Mouse (Mus musculus): ENCODE measurements at regions not wholly inside any gene's neighbourhood (a gene's known extent, or its start where the extent isn't known, plus 50 kb on each side); places are given as distances from the start of the nearest gene placed in this dataset.

DNA sequence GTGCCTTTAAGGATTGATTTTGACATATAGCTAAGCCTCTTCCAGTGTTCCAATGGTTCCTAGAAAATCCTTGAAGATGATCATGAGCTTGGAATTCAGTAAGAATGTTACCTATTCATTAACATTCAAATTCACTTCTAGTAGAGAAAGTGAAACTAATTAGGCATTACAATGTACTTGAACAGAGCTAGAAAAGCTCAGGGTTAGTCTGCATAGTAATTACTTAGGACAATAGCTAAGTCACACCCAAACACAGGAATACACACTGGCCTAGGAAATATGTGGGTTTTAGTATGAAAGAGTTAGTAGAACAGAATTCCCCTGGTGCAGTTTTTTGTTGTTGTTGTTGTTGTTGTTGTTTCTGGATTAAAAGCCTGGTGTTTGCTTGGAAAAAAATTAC is 63.4 kb upstream of the Lipo1 start:
- TF ChIP-seq ZC3H11A (IDR thresholded peaks at IDR 0.05; ENCODE audit: low read depth, low read length), result no peak
- TF ChIP-seq TCF12 (IDR thresholded peaks at IDR 0.05; ENCODE audit: low read depth, low read length), result no peak
- TF ChIP-seq POLR2A (IDR thresholded peaks at IDR 0.05; ENCODE audit: low read depth, low read length), result no peak
- TF ChIP-seq ELF1 (IDR thresholded peaks at IDR 0.05; ENCODE audit: low read depth, low read length), result no peak
- TF ChIP-seq CTCF (conservative IDR thresholded peaks at IDR 0.05 in 1 of 2, IDR thresholded peaks at IDR 0.05 in 1 of 2; ENCODE audit: low read depth in 2 of 2, low read length in 2 of 2), result no peak
- TF ChIP-seq SMC3 (IDR thresholded peaks at IDR 0.05; ENCODE audit: low read depth, low read length), result no peak
- TF ChIP-seq RCOR1 (conservative IDR thresholded peaks at IDR 0.05; ENCODE audit: low read depth, low read length), result no peak
- TF ChIP-seq MXI1 (IDR thresholded peaks at IDR 0.05; ENCODE audit: low read depth, low read length), result no peak
- TF ChIP-seq SIN3A (IDR thresholded peaks at IDR 0.05; ENCODE audit: low read length), result no peak
- TF ChIP-seq TBP (conservative IDR thresholded peaks at IDR 0.05; ENCODE audit: low read depth, low read length), result no peak
- TF ChIP-seq BHLHE40 (IDR thresholded peaks at IDR 0.05; ENCODE audit: low read depth, low read length), result no peak
- no peak for TF ChIP-seq POLR2AphosphoS2 (IDR thresholded peaks at IDR 0.05; ENCODE audit: low read depth, low read length)
